Mouse (Mus musculus) mammary gland, adult 2 months (tissue): ENCODE results near the gene Blcap. TPM values are rescaled to one million over a fixed set of nuclear protein-coding genes. Genes with fewer than 3 reads are reported as not detected.

Source experiments
- polyA plus RNA-seq: library from polyadenylated mRNA; depleted of rRNA; stranded (reverse); fragments of >200 nt; gene quantifications from 2 replicates; pipeline ENCODE4 v1.2.3, GENCODE M21; 2012; ENCODE audit warnings: low replicate concordance; rRNA removed

Gene Blcap
- 72.8 and 114 TPM in 2 replicates for polyA plus RNA-seq

DNA sequence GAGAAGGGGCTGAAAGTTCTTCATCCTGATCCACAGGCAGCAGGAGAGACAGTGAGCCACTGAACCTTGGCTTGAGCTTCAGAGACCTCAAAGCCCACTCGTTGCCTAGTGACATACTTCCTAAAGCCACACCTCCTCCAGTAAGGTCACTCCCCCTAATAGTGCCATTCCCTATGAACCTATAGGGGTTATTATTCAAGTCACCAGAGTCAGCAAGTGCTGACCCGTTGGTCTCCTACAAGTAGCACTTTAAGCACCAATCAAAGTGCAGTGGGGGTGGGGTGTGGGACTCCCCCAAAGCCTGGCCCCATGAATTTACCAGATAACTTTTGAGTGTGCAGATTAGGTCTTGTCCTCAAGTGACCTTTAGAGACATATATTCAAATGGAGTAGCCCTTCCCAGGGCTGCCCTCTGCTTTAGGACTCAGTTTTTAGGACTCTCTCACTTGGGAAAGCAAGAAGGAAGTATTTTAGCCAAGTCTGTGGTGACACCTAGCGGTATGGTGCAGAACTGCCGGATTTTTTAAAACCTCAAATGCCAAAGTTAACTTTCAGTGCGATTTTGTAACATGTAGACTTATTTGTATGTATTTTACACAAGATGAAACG, at the start of gene Blcap:
Blcap (minus strand) TSS at position 51 of the 609 bp plus-strand sequence.

DNA sequence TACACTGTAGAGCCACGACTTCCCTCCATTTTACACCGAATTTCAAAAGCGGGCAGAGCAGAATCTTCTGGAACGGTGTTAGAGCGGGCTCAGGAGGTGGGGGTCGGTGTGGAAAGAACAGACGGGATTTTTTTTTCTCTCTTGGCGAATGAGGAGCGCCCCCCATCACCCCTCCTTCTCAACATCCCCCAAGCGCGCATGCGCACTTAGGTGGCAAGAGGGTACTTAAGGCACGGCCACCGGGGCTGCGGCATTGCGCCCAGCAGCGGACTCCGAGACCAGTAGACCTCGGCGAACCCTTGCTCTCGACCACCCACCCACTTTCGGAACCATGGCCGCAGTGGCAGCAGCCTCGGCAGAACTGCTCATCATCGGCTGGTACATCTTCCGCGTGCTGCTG, 11.2 kb downstream of the Blcap start, which contains the start of gene Nnat:
Nnat (plus strand) TSS at position 221 of the 400 bp plus-strand sequence.

Other genes starting within 250 kb of the Blcap start
- gene Ghrh, start 223.8 kb downstream of the Blcap start, polyA plus RNA-seq, result not detected in 2 replicates
- 64.8 and 66.9 TPM in 2 replicates for gene Manbal, start 203.7 kb downstream of the Blcap start, polyA plus RNA-seq
- gene Src, start 152.8 kb downstream of the Blcap start, polyA plus RNA-seq, result 28.5 and 40.0 TPM in 2 replicates
- gene Nnat, start 11.2 kb downstream of the Blcap start, polyA plus RNA-seq, result 283 and 395 TPM in 2 replicates
- gene Ctnnbl1, start 166.1 kb upstream of the Blcap start, polyA plus RNA-seq, result 25.3 and 30.9 TPM in 2 replicates